Mouse (Mus musculus): ENCODE results near the gene Klhl3.

Klhl3 gene

DNA sequence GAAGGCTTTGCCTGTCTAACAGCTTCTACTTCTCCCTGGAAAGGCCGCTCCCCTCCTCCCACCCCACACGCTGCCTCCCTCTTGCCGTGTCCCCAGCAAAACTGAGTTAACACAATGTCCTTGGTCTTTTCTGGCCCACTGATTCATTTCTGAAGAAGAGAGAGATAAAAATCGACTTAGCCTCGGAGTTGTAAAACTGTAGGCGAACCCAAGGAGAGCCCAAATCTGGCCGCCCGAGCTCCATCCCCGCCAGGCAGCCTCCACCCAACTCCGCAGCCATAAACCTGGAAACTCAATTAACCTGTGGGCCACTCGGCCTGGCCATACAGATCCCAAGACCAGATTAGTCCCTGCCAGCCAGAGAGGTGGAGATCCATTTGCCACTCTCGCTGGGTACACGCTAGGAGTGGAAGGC, 47.3 kb downstream of the Klhl3 start:
- no peak for DNase-seq

DNA sequence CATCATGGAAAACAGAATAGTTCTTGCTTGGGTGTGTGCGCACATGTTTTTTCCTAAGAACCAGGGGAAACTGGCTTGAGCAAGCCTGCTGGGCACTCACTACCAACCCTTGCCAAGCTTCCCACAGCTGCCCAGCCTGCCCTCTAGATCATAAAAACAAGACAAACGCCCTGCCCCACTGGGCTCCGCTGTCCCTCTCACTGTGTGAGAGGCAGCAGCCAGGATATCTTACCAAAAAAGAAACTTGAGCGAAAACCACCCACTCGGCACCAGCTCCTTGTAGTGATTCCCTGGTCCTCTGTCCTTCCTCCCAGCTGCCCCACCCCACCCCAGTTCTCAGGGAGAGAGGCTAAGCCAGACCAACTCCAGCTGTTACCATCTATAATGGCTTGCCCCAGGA, 48.1 kb downstream of the Klhl3 start:
- DNase-seq = no peak

- DNase-seq = no peak
These were observed 55.2 kb downstream of the Klhl3 start for GRCm38 (mm10) chr13:58057953-58058870.

- no peak for DNase-seq
These were observed 56.8 kb downstream of the Klhl3 start for GRCm38 (mm10) chr13:58056618-58057017.

GRCm38 (mm10) chr13:58053628-58054027, 59.8 kb downstream of the Klhl3 start:
- DNase-seq = no peak

DNA sequence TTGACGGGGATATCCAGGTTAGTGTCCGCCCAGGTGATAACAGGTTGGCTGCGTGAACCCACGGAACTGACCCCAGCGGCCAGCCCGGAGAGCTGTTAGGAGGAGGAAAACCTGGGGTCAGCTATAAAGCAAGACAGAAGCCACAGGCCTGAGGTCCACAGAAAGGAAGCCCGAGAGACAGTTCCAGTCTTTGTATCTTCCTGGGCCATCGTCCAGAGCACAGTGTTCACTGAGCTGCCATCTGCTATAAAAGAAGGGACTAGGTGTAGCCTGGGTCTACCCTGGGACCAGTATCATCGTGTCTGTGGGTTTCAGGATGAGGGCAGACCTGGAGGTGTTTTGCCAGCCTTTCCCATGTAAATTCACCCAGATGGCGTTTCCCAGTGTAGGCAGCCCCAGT, 61.7 kb downstream of the Klhl3 start:
- DNase-seq = no peak

- DNase-seq = no peak
These were observed 62.1 kb downstream of the Klhl3 start for GRCm38 (mm10) chr13:58051251-58051650.

- no peak for DNase-seq
These were observed 64.3 kb downstream of the Klhl3 start for GRCm38 (mm10) chr13:58049121-58049520.

GRCm38 (mm10) chr13:58048076-58048475, 65.3 kb downstream of the Klhl3 start:
- no peak for DNase-seq

DNA sequence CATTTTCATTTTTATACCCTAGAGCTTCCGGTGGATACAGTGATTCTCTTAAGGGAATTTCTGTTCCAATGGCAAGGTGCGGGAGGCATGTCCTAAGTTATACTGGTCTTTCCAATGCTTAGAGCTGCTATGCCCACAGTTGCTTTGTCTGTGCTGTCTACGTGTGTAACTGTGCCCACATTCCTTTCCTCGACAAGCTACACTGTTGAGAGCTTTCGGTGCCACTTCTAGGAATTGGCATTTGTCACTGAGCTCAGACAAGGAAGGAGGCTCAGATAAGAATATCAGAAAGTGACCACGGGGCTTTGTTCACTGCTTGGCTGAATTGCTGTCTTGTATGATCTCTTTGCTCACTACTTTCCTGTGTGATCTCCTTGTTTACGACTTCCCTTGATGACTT, 67.2 kb downstream of the Klhl3 start:
- DNase-seq = no peak

DNA sequence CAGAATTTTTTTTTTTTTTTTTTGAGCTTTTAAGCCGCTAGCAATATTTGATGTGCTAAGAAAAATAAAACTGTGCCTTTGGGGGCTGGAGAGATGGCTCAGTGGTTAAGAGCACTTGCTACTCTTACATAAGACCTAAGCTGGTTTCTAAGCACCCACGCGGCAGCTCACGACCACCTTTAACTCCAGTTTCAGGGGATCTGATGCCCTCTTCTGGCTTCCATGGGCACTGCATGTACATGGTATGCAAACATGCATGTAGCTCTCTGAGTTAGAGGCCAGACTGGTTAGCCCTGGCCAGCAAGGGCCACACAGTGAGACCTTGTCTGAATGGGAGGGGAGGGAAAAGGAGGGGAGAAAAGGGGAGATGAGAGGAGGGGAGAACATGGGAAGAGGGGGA, 68.1 kb downstream of the Klhl3 start:
- DNase-seq = no peak

DNA sequence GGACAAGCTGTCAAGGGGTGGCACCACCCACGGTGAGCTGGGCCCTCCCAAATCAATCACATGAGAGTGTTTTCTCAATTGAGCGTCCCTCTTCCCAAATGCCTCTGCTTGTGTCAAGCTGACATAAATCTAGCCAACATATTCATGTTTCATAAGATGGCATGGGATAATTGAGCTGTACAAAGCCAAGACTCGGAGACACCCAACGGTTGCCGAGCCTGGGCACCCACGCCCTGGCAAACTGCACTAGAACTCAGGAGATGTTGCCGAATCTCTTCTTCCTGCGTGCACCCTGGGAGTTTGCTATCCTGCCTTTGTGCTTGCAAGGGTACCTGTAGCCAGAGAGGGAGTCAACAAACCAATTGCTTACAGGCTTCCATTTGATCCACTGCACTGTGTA, 70.1 kb downstream of the Klhl3 start:
- no peak for DNase-seq

GRCm38 (mm10) chr13:58040112-58040511, 73.3 kb downstream of the Klhl3 start:
- no peak for DNase-seq

DNA sequence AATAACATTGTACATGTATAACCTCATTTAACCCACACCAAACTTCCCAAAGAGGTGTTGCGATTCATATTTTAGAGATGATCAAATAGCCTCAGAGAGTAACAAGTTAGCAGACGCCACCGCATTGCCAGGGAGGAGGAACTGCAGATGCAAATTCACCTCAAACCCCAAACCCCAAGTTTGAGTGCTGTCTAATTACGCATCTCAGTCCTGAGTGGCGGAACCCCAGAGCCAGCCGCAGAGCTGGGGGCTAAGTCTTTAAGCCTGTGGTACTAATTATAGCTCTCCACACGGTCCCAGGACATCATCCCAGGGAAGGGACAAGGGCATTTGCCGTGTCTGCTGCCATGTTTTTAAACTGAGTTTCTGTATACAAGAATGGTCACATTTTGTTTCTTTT, 75.9 kb downstream of the Klhl3 start:
- no peak for DNase-seq

- peak in 1 of 2 experiments; percentile 20 for DNase-seq
These were observed 77.8 kb downstream of the Klhl3 start for GRCm38 (mm10) chr13:58035470-58036156.

- no peak for DNase-seq
These were observed 78.4 kb downstream of the Klhl3 start for GRCm38 (mm10) chr13:58034985-58035384.

- no peak for DNase-seq
These were observed 78.9 kb downstream of the Klhl3 start for GRCm38 (mm10) chr13:58034507-58034906.

DNA sequence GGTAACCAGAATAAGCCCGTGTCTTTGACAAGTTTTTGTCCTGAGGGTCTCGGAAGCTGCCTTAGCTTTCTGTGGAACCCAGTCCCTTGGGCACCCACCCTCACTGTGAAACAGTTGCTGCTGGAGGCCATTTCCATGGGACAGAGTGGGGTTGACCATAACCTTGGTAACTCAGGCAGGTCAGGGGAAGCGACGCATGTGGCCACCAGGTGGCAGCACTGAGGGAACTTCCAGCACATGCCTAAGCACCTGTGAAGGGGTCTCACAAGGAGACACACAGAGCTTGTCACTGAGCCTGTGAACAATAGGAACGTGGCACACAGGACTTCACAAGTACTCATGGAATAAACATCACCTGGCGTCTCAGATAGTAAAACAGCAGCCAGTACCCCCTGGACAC, 81.6 kb downstream of the Klhl3 start:
- peak; percentile 22 to 59 for DNase-seq

GRCm38 (mm10) chr13:58027115-58027514, 86.3 kb downstream of the Klhl3 start:
- DNase-seq = no peak

DNA sequence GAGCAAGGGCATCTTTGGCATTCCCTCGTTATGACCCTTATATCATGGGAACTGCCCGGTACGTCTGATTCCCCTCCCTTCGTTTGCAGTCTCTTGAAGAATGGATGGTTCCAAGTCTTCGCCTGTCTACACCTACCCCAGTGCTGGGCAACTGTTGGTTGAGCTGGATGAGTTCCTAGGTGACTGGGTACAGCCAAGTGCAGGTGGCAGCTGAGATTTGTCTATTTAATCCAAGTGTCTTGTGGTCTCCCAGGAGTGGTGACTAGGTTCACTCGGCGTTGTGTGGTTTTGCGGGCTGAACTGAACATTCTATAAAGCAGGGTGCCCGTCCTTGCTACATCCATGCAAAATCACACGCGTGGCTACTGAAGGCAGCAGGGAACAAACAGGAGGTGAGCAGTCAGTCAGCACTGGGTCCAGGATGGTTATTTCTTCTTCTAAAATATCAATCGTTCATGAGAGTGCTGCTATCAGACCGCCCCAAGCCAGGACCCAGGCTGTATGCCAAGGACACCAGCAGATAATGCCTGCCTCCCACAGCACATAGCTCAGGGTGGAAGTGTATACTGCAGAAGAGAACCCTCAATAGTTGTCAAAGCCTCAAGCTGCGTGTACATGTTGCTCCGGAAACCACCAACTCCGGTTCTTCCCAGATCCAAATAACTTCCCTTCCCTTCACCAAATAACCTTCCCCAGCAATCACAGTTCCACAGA, 87.5 kb downstream of the Klhl3 start:
- no peak for DNase-seq

DNA sequence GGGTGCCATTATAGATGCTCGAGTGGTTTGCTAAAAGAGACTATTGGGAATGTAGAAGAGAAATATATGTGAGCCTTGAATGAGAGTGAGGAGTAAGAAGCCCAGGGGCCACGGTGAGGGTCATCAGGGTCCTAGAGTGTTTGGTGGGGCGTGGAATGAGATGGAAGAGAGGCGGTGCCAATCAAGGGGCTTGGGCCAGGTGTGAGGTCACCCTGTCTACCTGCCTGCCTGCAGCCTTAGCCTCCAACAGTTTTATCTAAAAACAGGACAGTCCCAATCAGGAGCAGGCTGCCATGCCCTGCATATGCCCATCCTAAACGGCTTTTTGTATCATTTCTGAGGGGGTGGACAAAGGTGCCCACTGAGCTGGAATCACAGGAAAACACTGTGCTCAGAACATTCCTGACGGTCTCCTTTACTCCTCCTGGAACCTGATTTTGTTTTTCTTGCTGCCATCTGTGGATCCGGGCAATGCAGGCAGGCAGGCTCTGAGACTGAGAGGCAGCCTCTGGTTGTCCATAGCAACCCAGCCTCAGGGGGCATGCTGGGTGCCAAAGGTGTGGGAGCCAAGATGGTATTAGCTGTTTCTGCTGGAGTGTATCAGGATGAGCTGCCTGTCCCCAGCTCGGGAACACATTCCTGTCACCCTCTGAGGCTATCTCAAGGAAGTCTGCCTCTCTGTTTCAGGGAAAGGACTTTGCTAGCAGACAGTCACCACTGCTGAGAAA, 89.5 kb downstream of the Klhl3 start:
- no peak for DNase-seq

- DNase-seq = no peak
These were observed 90.3 kb downstream of the Klhl3 start for GRCm38 (mm10) chr13:58023001-58023560.
